Comparison of ENCODE assay signal across 21 mouse cellular contexts in the genomic region with DNA sequence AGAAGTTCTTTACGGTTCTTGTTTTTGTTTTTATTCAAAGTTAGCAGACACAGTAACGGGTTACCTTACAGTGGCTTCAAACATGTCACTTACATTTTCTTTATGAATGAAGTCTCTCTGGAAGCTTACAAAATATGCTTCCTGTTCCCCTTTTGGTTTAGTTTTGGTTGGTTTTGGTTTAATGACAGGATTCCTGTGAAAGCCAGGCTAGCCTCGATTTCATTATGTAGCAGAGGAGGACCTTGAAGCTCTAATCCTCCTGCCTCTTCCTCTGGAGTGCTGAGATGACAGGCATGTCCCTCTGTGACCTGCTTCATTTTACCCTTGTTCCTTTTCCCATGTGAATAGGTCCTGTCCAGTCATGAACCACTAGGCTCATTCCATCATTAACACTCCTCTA. TPM values are rescaled to one million over a fixed set of nuclear protein-coding genes. Genes with fewer than 3 reads are reported as not detected.
A peak's percentile ranks its signal among the peaks of the same experiment; 100 is the strongest.
DNase-seq lines count a peak whose midpoint lies in the region; ATAC-seq and TF ChIP-seq lines count a peak whose summit lies in the region.
"Had no signal": no experiment of that assay in that cellular context is flagged by ENCODE, and none has a peak within 500 bp of the region (broad histone marks: within the 10 kb centered on the region; RNA-seq: fewer than 3 reads in every experiment).

No protein-coding gene starts in this region.

- no peak for DNase-seq in hindbrain, postnatal 0 days (ENCODE audit: low spot score)
- DNase-seq in liver, embryonic 11.5 days (ENCODE audit: low spot score) = no peak
- DNase-seq: adrenal gland, adult 2 months; adrenal gland, postnatal 14 days; gastrocnemius, postnatal 10 days; gastrocnemius, postnatal 36 days; heart, adult 11 months; heart, postnatal 10 days; heart, postnatal 36 days; kidney, adult 11 months had no signal

- no peak for TF ChIP-seq CTCF in hindbrain, postnatal 0 days (IDR thresholded peaks at IDR 0.05; ENCODE audit: low read depth)

- no peak overlapping the region for H3K4me3 ChIP-seq in forebrain, embryonic 13.5 days
- H3K4me3 ChIP-seq in forebrain, embryonic 16.5 days (replicated peaks; ENCODE audit: low read length) = no peak overlapping the region
- no peak overlapping the region for H3K4me3 ChIP-seq in hindbrain, postnatal 0 days (ENCODE audit: low read length)
- H3K4me3 ChIP-seq in hindbrain, embryonic 12.5 days = no peak overlapping the region
- no peak overlapping the region for H3K4me3 ChIP-seq in liver, embryonic 11.5 days (ENCODE audit: low read depth, low read length)
- no peak overlapping the region for H3K4me3 ChIP-seq in heart, embryonic 11.5 days (ENCODE audit: low read depth, low read length)
- H3K4me3 ChIP-seq: forebrain, embryonic 10.5 days; heart, embryonic 12.5 days; heart, embryonic 15.5 days; hindbrain, embryonic 15.5 days; intestine, embryonic 15.5 days had no signal

- no peaks in the 10 kb centered on the region for H3K9me3 ChIP-seq in forebrain, embryonic 13.5 days (replicated peaks)
- no peaks in the 10 kb centered on the region for H3K9me3 ChIP-seq in forebrain, embryonic 16.5 days (ENCODE audit: control insufficient read depth, low read length)
- H3K9me3 ChIP-seq in hindbrain, postnatal 0 days (ENCODE audit: low read length) = no peaks in the 10 kb centered on the region
- no peaks in the 10 kb centered on the region for H3K9me3 ChIP-seq in hindbrain, embryonic 12.5 days (replicated peaks)
- H3K9me3 ChIP-seq in liver, embryonic 11.5 days (ENCODE audit: control insufficient read depth, low read length) = no peaks in the 10 kb centered on the region
- peaks cover 2% of the 10 kb centered on the region for H3K9me3 ChIP-seq in heart, embryonic 11.5 days (replicated peaks; ENCODE audit: control insufficient read depth, low read length)
- H3K9me3 ChIP-seq: forebrain, embryonic 10.5 days; heart, embryonic 15.5 days; hindbrain, embryonic 15.5 days; intestine, embryonic 15.5 days had no signal

- ATAC-seq in forebrain, embryonic 13.5 days = no peak
- no peak for ATAC-seq in forebrain, embryonic 16.5 days
- no peak for ATAC-seq in hindbrain, postnatal 0 days
- ATAC-seq in hindbrain, embryonic 12.5 days (ENCODE audit: low FRiP score) = no peak
- ATAC-seq in granulocyte monocyte progenitor cell, adult 5-6 weeks (replicated peaks; ENCODE audit: poor library complexity, severe bottlenecking) = peak; percentile 63
- no peak for ATAC-seq in liver, embryonic 11.5 days (replicated peaks; ENCODE audit: low FRiP score)
- ATAC-seq in heart, embryonic 11.5 days (replicated peaks; ENCODE audit: insufficient number of reproducible peaks, low FRiP score, low TSS enrichment) = no peak
- ATAC-seq: CD4-positive, CD25-positive, alpha-beta regulatory T cell, adult 4 months; intestine, embryonic 15.5 days had no signal

- H3K4me1 ChIP-seq in forebrain, embryonic 13.5 days = no peaks in the 10 kb centered on the region
- H3K4me1 ChIP-seq in forebrain, embryonic 16.5 days (replicated peaks; ENCODE audit: control insufficient read depth, insufficient read depth, low read length) = peaks cover 8% of the 10 kb centered on the region
- H3K4me1 ChIP-seq in hindbrain, postnatal 0 days (ENCODE audit: insufficient read depth, low read length) = no peaks in the 10 kb centered on the region
- no peaks in the 10 kb centered on the region for H3K4me1 ChIP-seq in hindbrain, embryonic 12.5 days
- H3K4me1 ChIP-seq in liver, embryonic 11.5 days (replicated peaks; ENCODE audit: control insufficient read depth, insufficient read depth, low read length) = no peaks in the 10 kb centered on the region
- no peaks in the 10 kb centered on the region for H3K4me1 ChIP-seq in heart, embryonic 11.5 days (ENCODE audit: control insufficient read depth, insufficient read depth, low read length)
- H3K4me1 ChIP-seq: forebrain, embryonic 10.5 days; heart, embryonic 12.5 days; intestine, embryonic 15.5 days had no signal

- H3K4me2 ChIP-seq in forebrain, embryonic 13.5 days = no peak overlapping the region
- no peak overlapping the region for H3K4me2 ChIP-seq in forebrain, embryonic 16.5 days (ENCODE audit: low read length)
- H3K4me2 ChIP-seq in hindbrain, postnatal 0 days (ENCODE audit: low read depth, low read length) = no peak overlapping the region
- H3K4me2 ChIP-seq in hindbrain, embryonic 12.5 days (replicated peaks) = no peak overlapping the region
- no peak overlapping the region for H3K4me2 ChIP-seq in liver, embryonic 11.5 days
- H3K4me2 ChIP-seq in heart, embryonic 11.5 days = no peak overlapping the region
- H3K4me2 ChIP-seq: heart, embryonic 12.5 days; heart, embryonic 15.5 days; hindbrain, embryonic 15.5 days; intestine, embryonic 15.5 days had no signal

- peak overlapping the region; percentile 14; the same call in 1 of the 2 replicates for H3K27ac ChIP-seq in forebrain, embryonic 13.5 days
- no peak overlapping the region; the same call in 1 of the 2 replicates for H3K27ac ChIP-seq in forebrain, embryonic 16.5 days (ENCODE audit: low read length)
- H3K27ac ChIP-seq in hindbrain, postnatal 0 days = peak overlapping the region; percentile 45; the same call in 1 of the 2 replicates
- H3K27ac ChIP-seq in hindbrain, embryonic 12.5 days = no peak overlapping the region
- no peak overlapping the region for H3K27ac ChIP-seq in liver, embryonic 11.5 days (ENCODE audit: low read depth, low read length)
- no peak overlapping the region for H3K27ac ChIP-seq in heart, embryonic 11.5 days (ENCODE audit: low read depth, low read length)
- H3K27ac ChIP-seq: forebrain, embryonic 10.5 days; heart, embryonic 15.5 days; hindbrain, embryonic 15.5 days; intestine, embryonic 15.5 days had no signal

- WGBS in forebrain, embryonic 13.5 days = 79% methylated on average over 3 of the region's 3 CpGs
- 58% methylated on average over 3 of the region's 3 CpGs for WGBS in forebrain, embryonic 16.5 days
- 65% methylated on average over 3 of the region's 3 CpGs for WGBS in hindbrain, postnatal 0 days
- WGBS in hindbrain, embryonic 12.5 days = 78% methylated on average over 3 of the region's 3 CpGs
- 72% methylated on average over 3 of the region's 3 CpGs for WGBS in liver, embryonic 11.5 days
- WGBS in heart, embryonic 11.5 days (ENCODE audit: insufficient replicate concordance) = 75% methylated on average over 3 of the region's 3 CpGs

- H3K27me3 ChIP-seq in forebrain, embryonic 13.5 days = no peaks in the 10 kb centered on the region
- no peaks in the 10 kb centered on the region for H3K27me3 ChIP-seq in forebrain, embryonic 16.5 days (replicated peaks; ENCODE audit: control insufficient read depth, insufficient read depth, low read length)
- H3K27me3 ChIP-seq in hindbrain, postnatal 0 days (ENCODE audit: insufficient read depth, low read length) = no peaks in the 10 kb centered on the region
- no peaks in the 10 kb centered on the region for H3K27me3 ChIP-seq in hindbrain, embryonic 12.5 days
- no peaks in the 10 kb centered on the region for H3K27me3 ChIP-seq in liver, embryonic 11.5 days (replicated peaks; ENCODE audit: control insufficient read depth, insufficient read depth, low read length)
- no peaks in the 10 kb centered on the region for H3K27me3 ChIP-seq in heart, embryonic 11.5 days (ENCODE audit: control insufficient read depth, insufficient read depth, low read length)
- H3K27me3 ChIP-seq: heart, embryonic 12.5 days; heart, embryonic 15.5 days; hindbrain, embryonic 15.5 days; intestine, embryonic 15.5 days had no signal

- H3K9ac ChIP-seq in forebrain, embryonic 13.5 days = peak overlapping the region; percentile 26; the same call in 1 of the 2 replicates
- no peak overlapping the region for H3K9ac ChIP-seq in forebrain, embryonic 16.5 days (replicated peaks; ENCODE audit: low read depth, low read length)
- no peak overlapping the region for H3K9ac ChIP-seq in hindbrain, postnatal 0 days (replicated peaks; ENCODE audit: low read length)
- no peak overlapping the region for H3K9ac ChIP-seq in hindbrain, embryonic 12.5 days
- H3K9ac ChIP-seq in liver, embryonic 11.5 days (ENCODE audit: low read depth, low read length) = no peak overlapping the region
- no peak overlapping the region for H3K9ac ChIP-seq in heart, embryonic 11.5 days (ENCODE audit: low read depth, low read length)
- H3K9ac ChIP-seq: heart, embryonic 12.5 days; heart, embryonic 15.5 days; hindbrain, embryonic 15.5 days; intestine, embryonic 15.5 days had no signal

- no peaks in the 10 kb centered on the region for H3K36me3 ChIP-seq in forebrain, embryonic 13.5 days (ENCODE audit: poor library complexity, severe bottlenecking)
- no peaks in the 10 kb centered on the region for H3K36me3 ChIP-seq in forebrain, embryonic 16.5 days (ENCODE audit: control insufficient read depth, insufficient read depth)
- no peaks in the 10 kb centered on the region for H3K36me3 ChIP-seq in hindbrain, postnatal 0 days (ENCODE audit: insufficient read depth, low read length)
- no peaks in the 10 kb centered on the region for H3K36me3 ChIP-seq in hindbrain, embryonic 12.5 days
- H3K36me3 ChIP-seq in liver, embryonic 11.5 days (ENCODE audit: control insufficient read depth, insufficient read depth, low read length) = no peaks in the 10 kb centered on the region
- no peaks in the 10 kb centered on the region for H3K36me3 ChIP-seq in heart, embryonic 11.5 days (ENCODE audit: control insufficient read depth, insufficient read depth, low read length)
- H3K36me3 ChIP-seq: forebrain, embryonic 10.5 days; heart, embryonic 12.5 days; heart, embryonic 15.5 days; hindbrain, embryonic 15.5 days; intestine, embryonic 15.5 days had no signal

RNA-seq across cellular contexts. Expression of a gene that starts 58.6 kb away (rescaled TPM):
- 83.2 and 90.7 TPM in 2 replicates for polyA plus RNA-seq in forebrain, embryonic 13.5 days (2015; fragmentation: Nextera tagmentation; extraction: Ambion mirVana)
- 81.5 and 81.9 TPM in 2 replicates for polyA plus RNA-seq in forebrain, embryonic 16.5 days (2015; fragmentation: Nextera tagmentation; extraction: Ambion mirVana)
- 39.9 and 42.7 TPM in 2 replicates for total RNA-seq in hindbrain, postnatal 0 days (2014; rRNA removed)
- polyA plus RNA-seq in hindbrain, postnatal 0 days (2015; fragmentation: Nextera tagmentation; extraction: Ambion mirVana) = 86.6 and 87.9 TPM in 2 replicates
- polyA plus RNA-seq in hindbrain, embryonic 12.5 days (2016; fragmentation: Nextera tagmentation; extraction: Ambion mirVana) = 73.2 and 74.9 TPM in 2 replicates
- total RNA-seq in granulocyte monocyte progenitor cell, adult 5-6 weeks (2014; fragmentation: Nextera tagmentation) = 16.7 and 34.8 TPM in 2 replicates
- 8.2 and 12.7 TPM in 2 replicates for total RNA-seq in granulocyte monocyte progenitor cell, adult 5-6 weeks (2017)
- 28.9 and 34.8 TPM in 2 replicates for polyA plus RNA-seq in liver, embryonic 11.5 days (2014; fragmentation: Nextera tagmentation; extraction: Ambion mirVana)
- polyA plus RNA-seq in heart, embryonic 11.5 days (2014; fragmentation: Nextera tagmentation; extraction: Ambion mirVana) = 51.1 and 54.2 TPM in 2 replicates

Comparison
In these comparisons a context has a peak if more than half of its experiments do, and no peak if none do; other contexts are left out.
1. H3K27ac ChIP-seq: peak in forebrain, embryonic 13.5 days (single experiment) and hindbrain, postnatal 0 days (single experiment); none in forebrain, embryonic 16.5 days (single experiment), hindbrain, embryonic 12.5 days (single experiment), liver, embryonic 11.5 days (single experiment) and heart, embryonic 11.5 days (single experiment).